Mouse (Mus musculus): ENCODE measurements around the gene Drap1. TPM values are rescaled to one million over a fixed set of nuclear protein-coding genes. Genes with fewer than 3 reads are reported as not detected.

Gene Drap1
- 283 and 294 TPM in 2 replicates for polyA plus RNA-seq (2015; fragmentation: Nextera tagmentation; extraction: Ambion mirVana)

GRCm38 (mm10) chr19:5424782-5425741 lies at the start of gene Drap1, which contains the start of gene AI837181:
Gene Drap1 (minus strand): TSS chr19:5424979.
Gene AI837181 (plus strand): TSS chr19:5425144.
- Histone ChIP-seq H3K4me2 (ENCODE audit: low read length) (peak within 1 kb of the TSS; percentile 91), H3K9me3 (ENCODE audit: control insufficient read depth, low read length) (no peaks in the 10 kb centered on the region), H3K9ac (replicated peaks; ENCODE audit: low read depth, low read length) (peak within 1 kb of the TSS; percentile 98), H3K27me3 (replicated peaks; ENCODE audit: control insufficient read depth, insufficient read depth, low read length) (no peaks in the 10 kb centered on the region), H3K36me3 (ENCODE audit: control insufficient read depth, insufficient read depth) (peaks cover 8% of the 10 kb centered on the region; the same call in 1 of the 2 replicates), H3K27ac (ENCODE audit: low read length) (peak within 1 kb of the TSS; percentile 85), H3K4me3 (replicated peaks; ENCODE audit: low read length) (peak within 1 kb of the TSS; percentile 78), H3K4me1 (replicated peaks; ENCODE audit: control insufficient read depth, insufficient read depth, low read length) (peaks cover 37% of the 10 kb centered on the region)
- under 1% methylated on average over 73 of the region's 87 CpGs for WGBS
- ATAC-seq, result peak; percentile 96

GRCm38 (mm10) chr19:5473720-5474119 lies 48.9 kb upstream of the Drap1 start, which contains the start of gene Efemp2:
Gene Efemp2 (plus strand): TSS chr19:5473954.
- no peaks in the 10 kb centered on the region for H3K9me3 ChIP-seq (ENCODE audit: control insufficient read depth, low read length)
- peak within 1 kb of the TSS; percentile 96 for H3K4me2 ChIP-seq (ENCODE audit: low read length)
- peak; percentile 55 for ATAC-seq
- peak within 1 kb of the TSS; percentile 57 for H3K4me3 ChIP-seq (replicated peaks; ENCODE audit: low read length)
- under 1% methylated on average over 22 of the region's 22 CpGs for WGBS
- no peaks in the 10 kb centered on the region for H3K27me3 ChIP-seq (replicated peaks; ENCODE audit: control insufficient read depth, insufficient read depth, low read length)
- peaks cover 21% of the 10 kb centered on the region for H3K4me1 ChIP-seq (replicated peaks; ENCODE audit: control insufficient read depth, insufficient read depth, low read length)
- no peaks in the 10 kb centered on the region; the same call in 1 of the 2 replicates for H3K36me3 ChIP-seq (ENCODE audit: control insufficient read depth, insufficient read depth)
- peak within 1 kb of the TSS; percentile 30 for H3K27ac ChIP-seq (ENCODE audit: low read length)
- H3K9ac ChIP-seq (replicated peaks; ENCODE audit: low read depth, low read length), result peak within 1 kb of the TSS; percentile 81

- no peaks in the 10 kb centered on the region for H3K36me3 ChIP-seq (ENCODE audit: control insufficient read depth, insufficient read depth)
- peaks cover 21% of the 10 kb centered on the region for H3K4me1 ChIP-seq (replicated peaks; ENCODE audit: control insufficient read depth, insufficient read depth, low read length)
- no peaks in the 10 kb centered on the region for H3K9me3 ChIP-seq (ENCODE audit: control insufficient read depth, low read length)
- ATAC-seq, result no peak
- no peak overlapping the region for H3K27ac ChIP-seq (ENCODE audit: low read length)
- H3K27me3 ChIP-seq (replicated peaks; ENCODE audit: control insufficient read depth, insufficient read depth, low read length), result no peaks in the 10 kb centered on the region
- H3K9ac ChIP-seq (replicated peaks; ENCODE audit: low read depth, low read length), result no peak overlapping the region
- 78% methylated on average over 3 of the region's 3 CpGs for WGBS
- H3K4me3 ChIP-seq (replicated peaks; ENCODE audit: low read length), result no peak overlapping the region
- H3K4me2 ChIP-seq (ENCODE audit: low read length), result no peak overlapping the region
Observed at GRCm38 (mm10) chr19:5472857-5473256, 48.1 kb upstream of the Drap1 start.

DNA sequence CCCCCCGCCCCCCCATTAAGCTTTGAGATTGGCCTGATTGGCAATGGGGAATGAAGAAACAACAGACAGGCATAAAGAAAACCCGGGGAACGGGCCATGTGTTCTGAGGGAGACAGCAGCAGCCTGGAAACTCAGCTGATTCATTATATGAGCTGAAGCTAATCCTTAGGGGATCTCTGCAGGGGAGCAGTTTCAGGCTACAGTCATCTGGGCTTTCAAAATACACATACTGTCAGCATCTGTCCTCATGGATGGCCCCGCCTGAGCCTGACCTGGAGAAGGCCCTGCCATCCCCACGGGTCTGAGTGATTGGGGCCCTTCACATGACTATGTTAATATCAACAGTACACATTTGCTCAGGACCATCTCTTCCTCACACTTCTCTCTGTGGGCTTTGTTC lies 47.1 kb upstream of the Drap1 start:
- H3K9ac ChIP-seq (replicated peaks; ENCODE audit: low read depth, low read length), result no peak overlapping the region
- peaks cover 21% of the 10 kb centered on the region for H3K4me1 ChIP-seq (replicated peaks; ENCODE audit: control insufficient read depth, insufficient read depth, low read length)
- ATAC-seq, result no peak
- peaks cover 2% of the 10 kb centered on the region; the same call in 1 of the 2 replicates for H3K36me3 ChIP-seq (ENCODE audit: control insufficient read depth, insufficient read depth)
- 50% methylated on average over 5 of the region's 5 CpGs for WGBS
- no peak overlapping the region for H3K27ac ChIP-seq (ENCODE audit: low read length)
- no peak overlapping the region for H3K4me3 ChIP-seq (replicated peaks; ENCODE audit: low read length)
- no peaks in the 10 kb centered on the region for H3K27me3 ChIP-seq (replicated peaks; ENCODE audit: control insufficient read depth, insufficient read depth, low read length)
- H3K9me3 ChIP-seq (ENCODE audit: control insufficient read depth, low read length), result no peaks in the 10 kb centered on the region
- no peak overlapping the region for H3K4me2 ChIP-seq (ENCODE audit: low read length)

- H3K9me3 ChIP-seq (ENCODE audit: control insufficient read depth, low read length), result no peaks in the 10 kb centered on the region
Observed at GRCm38 (mm10) chr19:5468374-5468773, 43.6 kb upstream of the Drap1 start, which contains the start of gene Ctsw. Gene Ctsw (minus strand): TSS chr19:5468507.

GRCm38 (mm10) chr19:5466916-5467500 lies 42.2 kb upstream of the Drap1 start:
- WGBS, result 90% methylated on average over 6 of the region's 6 CpGs
- Histone ChIP-seq H3K4me1 (replicated peaks; ENCODE audit: control insufficient read depth, insufficient read depth, low read length) (peaks cover 12% of the 10 kb centered on the region), H3K4me3 (replicated peaks; ENCODE audit: low read length) (no peak overlapping the region), H3K4me2 (ENCODE audit: low read length) (no peak overlapping the region), H3K27me3 (replicated peaks; ENCODE audit: control insufficient read depth, insufficient read depth, low read length) (no peaks in the 10 kb centered on the region), H3K27ac (ENCODE audit: low read length) (no peak overlapping the region), H3K36me3 (ENCODE audit: control insufficient read depth, insufficient read depth) (peaks cover 4% of the 10 kb centered on the region), H3K9me3 (ENCODE audit: control insufficient read depth, low read length) (no peaks in the 10 kb centered on the region), H3K9ac (replicated peaks; ENCODE audit: low read depth, low read length) (no peak overlapping the region)
- no peak for ATAC-seq

More at GRCm38 (mm10) chr19:5468374-5468773, 43.6 kb upstream of the Drap1 start, which contains the start of gene Ctsw:
- no peak within 1 kb of the TSS for H3K27ac ChIP-seq (ENCODE audit: low read length)
- ATAC-seq, result no peak
- WGBS, result 59% methylated on average over 5 of the region's 5 CpGs
- H3K27me3 ChIP-seq (replicated peaks; ENCODE audit: control insufficient read depth, insufficient read depth, low read length), result no peaks in the 10 kb centered on the region
- H3K4me1 ChIP-seq (replicated peaks; ENCODE audit: control insufficient read depth, insufficient read depth, low read length), result peaks cover 12% of the 10 kb centered on the region
- H3K36me3 ChIP-seq (ENCODE audit: control insufficient read depth, insufficient read depth), result peaks cover 2% of the 10 kb centered on the region; the same call in 1 of the 2 replicates
- no peak within 1 kb of the TSS for H3K9ac ChIP-seq (replicated peaks; ENCODE audit: low read depth, low read length)
- no peak within 1 kb of the TSS for H3K4me2 ChIP-seq (ENCODE audit: low read length)
- H3K4me3 ChIP-seq (replicated peaks; ENCODE audit: low read length), result no peak within 1 kb of the TSS

GRCm38 (mm10) chr19:5465037-5465436 lies 40.3 kb upstream of the Drap1 start:
- WGBS, result 94% methylated on average over 8 of the region's 8 CpGs
- Histone ChIP-seq H3K9ac (replicated peaks; ENCODE audit: low read depth, low read length) (no peak overlapping the region), H3K36me3 (ENCODE audit: control insufficient read depth, insufficient read depth) (peaks cover 4% of the 10 kb centered on the region), H3K9me3 (ENCODE audit: control insufficient read depth, low read length) (no peaks in the 10 kb centered on the region), H3K4me3 (replicated peaks; ENCODE audit: low read length) (no peak overlapping the region), H3K27ac (ENCODE audit: low read length) (no peak overlapping the region), H3K27me3 (replicated peaks; ENCODE audit: control insufficient read depth, insufficient read depth, low read length) (no peaks in the 10 kb centered on the region), H3K4me2 (ENCODE audit: low read length) (no peak overlapping the region), H3K4me1 (replicated peaks; ENCODE audit: control insufficient read depth, insufficient read depth, low read length) (peaks cover 24% of the 10 kb centered on the region)
- no peak for ATAC-seq

DNA sequence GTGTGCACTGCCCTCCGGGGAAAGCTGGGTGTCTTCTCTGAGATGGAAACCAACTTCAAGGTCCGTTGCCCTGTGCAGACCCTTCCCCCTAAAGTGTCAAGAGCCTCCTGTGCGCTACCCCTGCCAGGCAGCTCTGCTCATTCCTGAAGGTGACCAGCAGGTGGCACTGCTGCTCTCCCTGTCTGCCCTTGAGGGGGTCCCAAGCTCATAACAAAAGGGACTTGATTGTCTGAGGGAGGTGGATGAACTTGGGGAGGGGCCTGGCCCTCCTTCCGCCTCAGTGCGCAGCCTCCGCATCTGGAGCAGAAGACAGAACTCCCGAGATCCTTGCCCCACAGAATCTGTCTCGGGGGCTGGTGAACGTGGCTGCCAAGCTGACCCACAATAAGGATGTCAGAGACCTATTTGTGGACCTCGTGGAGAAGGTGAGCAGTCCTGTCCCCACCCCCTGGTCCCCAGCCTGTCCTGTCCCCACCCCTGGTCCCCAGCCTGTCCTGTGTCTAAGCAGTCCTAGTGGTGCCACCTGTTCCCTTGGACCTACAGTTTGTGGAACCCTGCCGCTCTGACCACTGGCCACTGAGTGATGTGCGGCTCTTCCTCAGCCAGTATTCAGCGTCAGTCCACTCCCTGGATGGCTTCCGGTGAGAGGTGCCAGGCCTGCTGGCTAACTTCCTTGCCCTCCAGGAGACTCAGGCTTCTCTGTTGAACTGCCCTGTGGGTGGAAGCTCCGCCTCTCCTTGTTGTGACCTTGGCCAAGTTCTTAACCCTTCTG lies 39.2 kb upstream of the Drap1 start:
- H3K9ac ChIP-seq (replicated peaks; ENCODE audit: low read depth, low read length), result peak overlapping the region; percentile 47
- H3K4me1 ChIP-seq (replicated peaks; ENCODE audit: control insufficient read depth, insufficient read depth, low read length), result peaks cover 29% of the 10 kb centered on the region
- ATAC-seq, result peak; percentile 41
- H3K27ac ChIP-seq (ENCODE audit: low read length), result peak overlapping the region; percentile 29
- H3K4me3 ChIP-seq (replicated peaks; ENCODE audit: low read length), result peak overlapping the region; percentile 28
- H3K9me3 ChIP-seq (ENCODE audit: control insufficient read depth, low read length), result no peaks in the 10 kb centered on the region
- no peaks in the 10 kb centered on the region; the same call in 1 of the 2 replicates for H3K27me3 ChIP-seq (replicated peaks; ENCODE audit: control insufficient read depth, insufficient read depth, low read length)
- 32% methylated on average over 15 of the region's 15 CpGs for WGBS
- H3K4me2 ChIP-seq (ENCODE audit: low read length), result peak overlapping the region; percentile 48
- H3K36me3 ChIP-seq (ENCODE audit: control insufficient read depth, insufficient read depth), result peaks cover 4% of the 10 kb centered on the region

Measured in forebrain, embryonic 16.5 days (tissue).